Mouse (Mus musculus): Measurements from ENCODE around the gene Pgbd1. TPM values are rescaled to one million over a fixed set of nuclear protein-coding genes. Genes with fewer than 3 reads are reported as not detected.
"Not testable (repeated sequence)": the region's sequence is repeated elsewhere in the genome, so short reads cannot be mapped to it uniquely, and the experiment has no call there.

The Pgbd1 gene
- polyA plus RNA-seq (2012; rRNA removed) (2.1 and 3.1 TPM in 2 replicates), polyA plus RNA-seq (2014; fragmentation: Nextera tagmentation; extraction: Ambion mirVana) (2.4 and 3.1 TPM in 2 replicates)

DNA sequence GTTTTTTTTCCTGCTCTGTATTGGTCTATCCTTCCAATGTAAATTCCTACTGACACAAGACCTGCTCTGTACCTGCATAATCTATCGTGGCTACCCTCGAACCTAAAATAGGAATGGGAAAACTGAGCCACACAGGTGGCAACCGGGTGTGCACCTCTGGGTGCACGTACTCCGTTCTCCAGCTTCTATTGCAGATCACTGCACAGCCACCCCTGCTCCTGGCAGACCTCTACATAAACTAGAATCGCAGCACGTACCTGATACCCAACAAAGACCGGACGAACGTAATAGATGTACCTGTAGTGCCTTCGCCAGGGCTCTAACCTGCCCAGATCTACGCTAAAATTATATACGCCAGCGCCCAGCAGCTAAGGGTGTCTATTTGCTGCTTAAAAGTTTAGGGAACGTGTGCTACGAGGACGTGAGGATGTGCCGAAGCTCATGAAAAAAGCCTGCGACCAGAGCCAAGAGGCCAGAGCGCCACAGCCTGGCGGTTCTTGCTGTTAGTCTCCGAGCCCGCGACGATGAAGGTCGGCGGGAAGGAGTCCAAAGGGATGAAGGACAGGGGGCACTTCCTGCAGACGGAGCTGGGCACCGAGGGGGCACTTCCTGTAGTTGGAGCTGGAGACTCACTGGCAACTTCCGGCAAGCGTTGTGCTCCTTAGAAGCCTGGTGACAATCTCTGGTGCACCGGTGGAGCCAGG lies at the start of gene Pgbd1:
Gene Pgbd1 (minus strand): TSS at position 556 of the 704 bp plus-strand sequence.
- Histone ChIP-seq H3K4me1 (ENCODE audit: control insufficient read depth, insufficient read depth, low read length) (no peaks in the 10 kb centered on the region), H3K4me3 (replicated peaks; ENCODE audit: low read length) (peak within 1 kb of the TSS; percentile 60), H3K9me3 (ENCODE audit: control insufficient read depth, low read length) (no peaks in the 10 kb centered on the region), H3K27me3 (ENCODE audit: control insufficient read depth, insufficient read depth, low read length) (no peaks in the 10 kb centered on the region), H3K4me2 (replicated peaks; ENCODE audit: low read depth, low read length, severe bottlenecking) (peak within 1 kb of the TSS; percentile 84), H3K36me3 (ENCODE audit: control insufficient read depth, insufficient read depth, low read length) (peaks cover 31% of the 10 kb centered on the region), H3K9ac (ENCODE audit: low read depth, low read length, severe bottlenecking) (peak within 1 kb of the TSS; percentile 72), H3K27ac (replicated peaks; ENCODE audit: low read depth, low read length) (peak within 1 kb of the TSS; percentile 68)
- ATAC-seq (ENCODE audit: low FRiP score, low read depth) = peak; percentile 87
- peak; percentile 74 for DNase-seq (ENCODE audit: low spot score)
- TF ChIP-seq POLR2A (IDR thresholded peaks at IDR 0.05; ENCODE audit: borderline replicate concordance, extremely low read depth, insufficient read depth, insufficient read length) = 0 out of 2 replicates have a peak, but pooled peaks have one; percentile 9
- WGBS = 1% methylated on average over 32 of the region's 32 CpGs

GRCm38 (mm10) chr13:21486881-21487280 lies 46.0 kb upstream of the Pgbd1 start:
- Histone ChIP-seq H3K9me3 (ENCODE audit: control insufficient read depth, low read length) (peaks cover 6% of the 10 kb centered on the region; the same call in 1 of the 2 replicates), H3K36me3 (ENCODE audit: control insufficient read depth, insufficient read depth, low read length) (no peaks in the 10 kb centered on the region), H3K4me1 (ENCODE audit: control insufficient read depth, insufficient read depth, low read length) (no peaks in the 10 kb centered on the region), H3K4me2 (replicated peaks; ENCODE audit: low read depth, low read length, severe bottlenecking) (no peak overlapping the region), H3K4me3 (replicated peaks; ENCODE audit: low read length) (no peak overlapping the region), H3K27me3 (ENCODE audit: control insufficient read depth, insufficient read depth, low read length) (no peaks in the 10 kb centered on the region), H3K9ac (ENCODE audit: low read depth, low read length, severe bottlenecking) (no peak overlapping the region), H3K27ac (replicated peaks; ENCODE audit: low read depth, low read length) (no peak overlapping the region)
- DNase-seq (ENCODE audit: low spot score) (no peak), ATAC-seq (ENCODE audit: low FRiP score, low read depth) (no peak)
- no peak for TF ChIP-seq POLR2A (IDR thresholded peaks at IDR 0.05; ENCODE audit: borderline replicate concordance, extremely low read depth, insufficient read depth, insufficient read length)
- 89% methylated on average over 1 of the region's 1 CpGs for WGBS

DNA sequence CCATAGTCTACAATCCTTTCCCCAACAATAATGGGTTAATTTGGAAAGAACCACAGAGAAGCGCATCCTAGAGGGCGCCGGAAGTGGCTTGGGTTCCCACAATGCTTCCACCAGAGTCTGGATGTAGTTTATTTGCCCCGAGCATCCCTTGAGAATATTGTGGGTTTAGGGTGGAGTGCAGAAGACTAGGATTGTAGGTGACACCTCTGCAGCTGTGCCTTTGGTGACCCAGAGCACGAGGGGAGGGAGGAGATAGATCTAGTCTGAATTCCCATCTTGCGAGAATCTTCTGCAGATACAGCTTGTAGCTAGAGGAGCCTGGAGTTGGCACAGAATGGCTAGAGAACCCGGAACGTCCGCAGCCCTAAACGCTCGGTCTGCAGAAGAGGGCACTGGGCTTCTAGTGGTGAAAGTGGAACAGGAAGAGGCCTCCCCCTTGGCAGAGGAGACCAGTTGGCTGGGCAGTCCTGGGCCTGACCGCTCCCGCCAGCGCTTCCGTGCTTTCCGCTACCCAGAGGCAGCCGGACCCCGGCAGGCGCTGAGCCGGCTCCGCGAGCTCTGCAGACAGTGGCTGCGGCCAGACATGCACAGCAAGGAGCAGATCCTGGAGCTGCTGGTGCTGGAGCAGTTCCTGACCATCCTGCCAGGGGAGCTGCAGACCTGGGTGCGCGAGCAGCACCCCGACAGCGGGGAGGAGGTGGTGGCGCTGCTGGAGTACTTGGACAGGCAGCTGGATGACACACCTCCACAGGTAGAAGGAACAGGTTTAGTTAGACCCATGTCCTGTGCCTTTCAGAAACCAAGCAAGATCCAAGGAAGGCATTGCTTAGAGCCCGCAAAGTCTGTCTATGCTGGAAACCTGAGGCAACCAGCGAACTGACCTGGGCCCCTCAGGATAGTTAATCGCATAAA lies 38.2 kb upstream of the Pgbd1 start, which contains the start of the genes Zkscan4 and Gm10065:
Gene Zkscan4 (plus strand): TSS at position 149 of the 912 bp plus-strand sequence.
Gene Gm10065 (minus strand): TSS at position 683 of the 912 bp plus-strand sequence.
- H3K36me3 ChIP-seq (ENCODE audit: control insufficient read depth, insufficient read depth, low read length); H3K4me1 ChIP-seq (ENCODE audit: control insufficient read depth, insufficient read depth, low read length); H3K9me3 ChIP-seq (ENCODE audit: control insufficient read depth, low read length); H3K27me3 ChIP-seq (ENCODE audit: control insufficient read depth, insufficient read depth, low read length): not testable (repeated sequence)
- peak within 1 kb of the TSS; percentile 50 for H3K4me3 ChIP-seq (replicated peaks; ENCODE audit: low read length)
- H3K9ac ChIP-seq (ENCODE audit: low read depth, low read length, severe bottlenecking) = peak within 1 kb of the TSS; percentile 60
- peak; percentile 89 for DNase-seq (ENCODE audit: low spot score)
- H3K27ac ChIP-seq (replicated peaks; ENCODE audit: low read depth, low read length) = peak within 1 kb of the TSS; percentile 71
- peak; percentile 81 for ATAC-seq (ENCODE audit: low FRiP score, low read depth)
- 3% methylated on average over 22 of the region's 31 CpGs for WGBS
- peak within 1 kb of the TSS; percentile 55 for H3K4me2 ChIP-seq (replicated peaks; ENCODE audit: low read depth, low read length, severe bottlenecking)

DNA sequence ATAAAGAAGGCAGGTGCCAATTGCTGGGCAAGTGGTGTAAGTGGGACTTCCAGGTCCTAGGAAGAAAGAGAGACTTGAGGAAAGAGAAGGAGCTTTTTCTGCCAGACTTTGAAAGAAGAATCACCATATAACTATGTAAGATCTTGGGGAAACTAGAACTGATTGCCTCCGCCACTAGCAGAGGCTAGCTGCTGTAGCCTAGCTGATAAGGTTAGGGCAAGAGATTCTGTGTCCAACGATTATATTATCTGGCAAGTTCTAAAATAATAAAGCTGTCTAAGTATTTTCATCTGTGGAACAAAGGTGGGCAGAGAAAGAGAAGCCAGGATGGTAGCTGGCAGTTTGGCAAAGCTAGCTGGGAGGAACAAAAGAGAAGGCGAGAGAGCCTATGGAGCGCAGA lies 31.6 kb upstream of the Pgbd1 start:
- ATAC-seq (ENCODE audit: low FRiP score, low read depth) (no peak), DNase-seq (ENCODE audit: low spot score) (no peak)
- no peak overlapping the region for H3K4me2 ChIP-seq (replicated peaks; ENCODE audit: low read depth, low read length, severe bottlenecking)
- peaks cover under 1% of the 10 kb centered on the region; the same call in 1 of the 2 replicates for H3K9me3 ChIP-seq (ENCODE audit: control insufficient read depth, low read length)
- no peaks in the 10 kb centered on the region for H3K4me1 ChIP-seq (ENCODE audit: control insufficient read depth, insufficient read depth, low read length)
- H3K9ac ChIP-seq (ENCODE audit: low read depth, low read length, severe bottlenecking) = no peak overlapping the region
- no peaks in the 10 kb centered on the region for H3K36me3 ChIP-seq (ENCODE audit: control insufficient read depth, insufficient read depth, low read length)
- TF ChIP-seq POLR2A (IDR thresholded peaks at IDR 0.05; ENCODE audit: borderline replicate concordance, extremely low read depth, insufficient read depth, insufficient read length) = no peak
- H3K27me3 ChIP-seq (ENCODE audit: control insufficient read depth, insufficient read depth, low read length) = 0 out of 2 replicates have a peak, but pooled peaks cover under 1% of the 10 kb centered on the region
- 33% methylated on average over 4 of the region's 4 CpGs for WGBS
- no peak overlapping the region for H3K27ac ChIP-seq (replicated peaks; ENCODE audit: low read depth, low read length)
- H3K4me3 ChIP-seq (replicated peaks; ENCODE audit: low read length) = no peak overlapping the region

- H3K27ac ChIP-seq (replicated peaks; ENCODE audit: low read depth, low read length) = no peak overlapping the region
- H3K9me3 ChIP-seq (ENCODE audit: control insufficient read depth, low read length) = peaks cover 5% of the 10 kb centered on the region; the same call in 1 of the 2 replicates
- DNase-seq (ENCODE audit: low spot score) = no peak
- H3K36me3 ChIP-seq (ENCODE audit: control insufficient read depth, insufficient read depth, low read length) = no peaks in the 10 kb centered on the region
- no peak for ATAC-seq (ENCODE audit: low FRiP score, low read depth)
- H3K9ac ChIP-seq (ENCODE audit: low read depth, low read length, severe bottlenecking) = no peak overlapping the region
- H3K4me1 ChIP-seq (ENCODE audit: control insufficient read depth, insufficient read depth, low read length) = no peaks in the 10 kb centered on the region
- 43% methylated on average over 9 of the region's 9 CpGs for WGBS
- peak overlapping the region; percentile 60; the same call in 1 of the 2 replicates for H3K4me3 ChIP-seq (replicated peaks; ENCODE audit: low read length)
- no peak for TF ChIP-seq POLR2A (IDR thresholded peaks at IDR 0.05; ENCODE audit: borderline replicate concordance, extremely low read depth, insufficient read depth, insufficient read length)
- H3K4me2 ChIP-seq (replicated peaks; ENCODE audit: low read depth, low read length, severe bottlenecking) = peak overlapping the region; percentile 94
- 0 out of 2 replicates have a peak, but pooled peaks cover 5% of the 10 kb centered on the region for H3K27me3 ChIP-seq (ENCODE audit: control insufficient read depth, insufficient read depth, low read length)
Measured at GRCm38 (mm10) chr13:21469097-21469496, 28.2 kb upstream of the Pgbd1 start.

All from limb, embryonic 14.5 days (tissue).